Mouse (Mus musculus): ENCODE results near the gene Vmn2r66. TPM values are rescaled to one million over a fixed set of nuclear protein-coding genes. Genes with fewer than 3 reads are reported as not detected.

Gene Vmn2r66
- polyA plus RNA-seq (2016; fragmentation: Nextera tagmentation; extraction: Ambion mirVana), result not detected in 2 replicates

DNA sequence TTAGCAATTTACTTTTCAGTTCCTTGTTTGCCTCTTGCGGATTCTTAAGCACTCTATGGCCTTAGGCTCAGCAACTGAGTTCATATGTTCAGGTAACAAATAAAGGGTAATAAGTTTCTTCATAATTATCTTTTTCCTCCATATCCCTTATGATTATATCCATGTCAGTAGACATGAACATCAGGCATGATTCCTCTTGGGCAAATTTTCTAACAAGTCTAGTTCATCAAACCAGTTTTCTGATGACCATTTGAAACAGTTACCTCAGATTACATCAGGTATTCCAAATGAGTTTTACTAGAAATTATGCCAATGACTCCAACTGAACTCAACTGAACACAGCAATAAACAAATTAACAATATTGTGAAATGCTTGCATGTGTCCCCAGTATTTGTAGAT lies at the start of gene Vmn2r66:
TSS of gene Vmn2r66 (minus strand) at position 101 of the 400 bp plus-strand sequence.
- Histone ChIP-seq H3K27me3 (ENCODE audit: insufficient read depth, poor library complexity, severe bottlenecking) (no peaks in the 10 kb centered on the region), H3K9me3 (no peaks in the 10 kb centered on the region), H3K4me1 (replicated peaks) (no peaks in the 10 kb centered on the region), H3K27ac (no peak within 1 kb of the TSS), H3K36me3 (no peaks in the 10 kb centered on the region), H3K4me3 (no peak within 1 kb of the TSS)
- WGBS, result 91% methylated on average over 1 of the region's 1 CpGs
- no peak for DNase-seq (ENCODE audit: low spot score)

- 80% methylated on average over 2 of the region's 2 CpGs for WGBS
- H3K9me3 ChIP-seq, result 0 out of 2 replicates have a peak, but pooled peaks cover 5% of the 10 kb centered on the region
These were observed 15.4 kb downstream of the Vmn2r66 start for GRCm38 (mm10) chr7:84996694-84997093.

GRCm38 (mm10) chr7:84964015-84964414 lies 48.1 kb downstream of the Vmn2r66 start, which contains the start of gene Vmn2r65:
Vmn2r65 (minus strand) TSS chr7:84964115.
- H3K9me3 ChIP-seq, result peaks cover 6% of the 10 kb centered on the region; the same call in 1 of the 2 replicates
- WGBS, result 49% methylated on average over 1 of the region's 1 CpGs
- no peak for DNase-seq (ENCODE audit: low spot score)

More at GRCm38 (mm10) chr7:84996694-84997093, 15.4 kb downstream of the Vmn2r66 start:
- Histone ChIP-seq H3K4me1 (replicated peaks) (no peaks in the 10 kb centered on the region), H3K36me3 (no peaks in the 10 kb centered on the region), H3K27me3 (ENCODE audit: insufficient read depth, poor library complexity, severe bottlenecking) (no peaks in the 10 kb centered on the region), H3K27ac (no peak overlapping the region), H3K4me3 (no peak overlapping the region)
- no peak for DNase-seq (ENCODE audit: low spot score)

More at GRCm38 (mm10) chr7:84964015-84964414, 48.1 kb downstream of the Vmn2r66 start, which contains the start of gene Vmn2r65:
- Histone ChIP-seq H3K4me1 (replicated peaks) (no peaks in the 10 kb centered on the region), H3K4me3 (no peak within 1 kb of the TSS), H3K27me3 (ENCODE audit: insufficient read depth, poor library complexity, severe bottlenecking) (no peaks in the 10 kb centered on the region), H3K27ac (no peak within 1 kb of the TSS), H3K36me3 (no peaks in the 10 kb centered on the region)

Other genes with a start within 250 kb of the Vmn2r66 start
- gene Olfr291, start 158.7 kb downstream of the Vmn2r66 start, polyA plus RNA-seq (2016; fragmentation: Nextera tagmentation; extraction: Ambion mirVana), result not detected in 2 replicates
- gene Vmn2r65, start 48.2 kb downstream of the Vmn2r66 start, polyA plus RNA-seq (2016; fragmentation: Nextera tagmentation; extraction: Ambion mirVana), result not detected in 2 replicates
- gene Vmn2r67, start 143.7 kb upstream of the Vmn2r66 start, polyA plus RNA-seq (2016; fragmentation: Nextera tagmentation; extraction: Ambion mirVana), result not detected in 2 replicates
- gene Vmn2r68, start 225.5 kb upstream of the Vmn2r66 start, polyA plus RNA-seq (2016; fragmentation: Nextera tagmentation; extraction: Ambion mirVana), result not detected in 2 replicates